Comparison of ENCODE assay signal across 8 mouse cellular contexts in the genomic region with DNA sequence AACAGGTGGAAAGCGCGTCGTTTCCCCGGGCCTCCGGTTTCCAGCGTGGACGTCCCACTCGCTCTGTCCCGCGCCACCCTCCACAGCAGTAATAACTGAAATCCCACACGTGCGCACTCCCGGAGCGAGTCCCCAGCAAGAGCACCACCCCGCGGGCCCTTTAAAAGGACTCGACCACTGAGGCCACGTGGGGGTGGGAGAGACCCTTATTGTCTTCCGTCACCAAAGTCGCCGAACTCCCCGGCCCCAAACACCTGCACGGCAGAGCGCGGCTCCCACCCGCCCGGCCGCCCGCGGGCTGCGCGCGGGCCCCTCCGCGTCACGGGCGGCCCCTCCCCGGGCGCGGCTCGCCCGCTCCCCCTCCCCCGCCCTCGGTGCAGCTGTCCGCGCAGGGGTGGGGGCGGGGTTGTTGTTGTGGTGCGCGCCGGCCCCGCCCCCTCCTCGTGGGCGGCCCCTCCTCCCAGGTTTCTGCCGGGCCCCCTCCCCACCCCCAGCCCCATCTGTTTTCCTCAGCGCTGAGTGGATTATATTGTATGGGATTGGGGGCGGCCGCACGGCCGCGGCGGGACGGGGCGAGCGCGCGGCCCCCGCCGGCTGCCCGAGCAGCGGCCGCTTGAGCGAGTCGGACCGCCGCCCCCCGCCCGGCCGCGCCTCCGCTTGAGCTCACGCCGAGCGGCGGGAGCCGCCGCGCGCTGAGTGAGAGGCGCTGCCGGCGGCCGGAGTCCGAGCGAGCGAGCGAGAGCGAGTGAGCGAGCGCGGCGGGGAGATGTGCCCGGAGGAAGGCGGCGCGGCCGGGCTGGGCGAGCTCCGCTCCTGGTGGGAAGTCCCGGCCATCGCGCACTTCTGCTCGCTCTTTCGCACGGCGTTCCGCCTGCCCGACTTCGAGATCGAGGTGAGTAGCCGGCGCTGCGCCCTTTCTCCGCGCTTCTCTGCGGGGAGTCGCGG. TPM values are rescaled to one million over a fixed set of nuclear protein-coding genes. Genes with fewer than 3 reads are reported as not detected.
DNase-seq lines count a peak whose midpoint lies in the region; ATAC-seq and TF ChIP-seq lines count a peak whose summit lies in the region.

A gene (plus strand): TSS at position 554 of the 945 bp plus-strand sequence.

- TF ChIP-seq POLR2A in ES-Bruce4 (IDR thresholded peaks at IDR 0.05; ENCODE audit: insufficient read depth, low read length), result no peak
- TF ChIP-seq POLR2A in olfactory bulb, adult 2 months (IDR thresholded peaks at IDR 0.05; ENCODE audit: insufficient read depth, low read depth, low read length), result no peak

- H3K27me3 ChIP-seq in ES-Bruce4 (ENCODE audit: control insufficient read depth, insufficient read depth, low read length, poor library complexity, severe bottlenecking), result no peaks in the 10 kb centered on the region
- H3K27me3 ChIP-seq in forebrain, embryonic 13.5 days, result peaks cover 13% of the 10 kb centered on the region; the same call in 1 of the 2 replicates

- TF ChIP-seq CTCF in ES-Bruce4 (IDR thresholded peaks at IDR 0.05; ENCODE audit: low read depth, low read length), result no peak
- TF ChIP-seq CTCF in olfactory bulb, adult 2 months (IDR thresholded peaks at IDR 0.05; ENCODE audit: insufficient read depth, low read depth, low read length), result no peak

- H3K9ac ChIP-seq in ES-Bruce4 (ENCODE audit: low read depth, poor library complexity, severe bottlenecking), result peak within 1 kb of the TSS; percentile 99
- peak within 1 kb of the TSS; percentile 92 for H3K9ac ChIP-seq in forebrain, embryonic 13.5 days

- intact Hi-C loops in heart, postnatal 10 days (cut with DNase I), result loop anchor here (2.0 to 5.0 kb wide), 3 partner anchors 71 to 127 kb away; no protein-coding TSS in a partner anchor

- peak within 1 kb of the TSS; percentile 87 for H3K27ac ChIP-seq in ES-Bruce4 (ENCODE audit: insufficient read depth, low read length)
- H3K27ac ChIP-seq in forebrain, embryonic 13.5 days, result peak within 1 kb of the TSS; percentile 98
- peak within 1 kb of the TSS; percentile 26; the same call in 1 of the 2 replicates for H3K27ac ChIP-seq in olfactory bulb, adult 2 months (ENCODE audit: insufficient read depth, low read depth, low read length)

- peak within 1 kb of the TSS; percentile 98 for H3K4me3 ChIP-seq in ES-Bruce4 (ENCODE audit: low read depth, low read length)
- H3K4me3 ChIP-seq in forebrain, embryonic 13.5 days, result peak within 1 kb of the TSS; percentile 93
- H3K4me3 ChIP-seq in olfactory bulb, adult 2 months (ENCODE audit: insufficient read depth, low read depth, low read length), result peak within 1 kb of the TSS; percentile 81

- H3K9me3 ChIP-seq in ES-Bruce4 (replicated peaks; ENCODE audit: control insufficient read depth, insufficient read depth, low read length, poor library complexity, severe bottlenecking), result no peaks in the 10 kb centered on the region
- H3K9me3 ChIP-seq in forebrain, embryonic 13.5 days (replicated peaks), result no peaks in the 10 kb centered on the region

- peak; percentile 47; the same call in 1 of the 2 replicates for ATAC-seq in cerebellum, adult (ENCODE audit: insufficient number of reproducible peaks, low FRiP score, low TSS enrichment)
- peak; percentile 89 for ATAC-seq in forebrain, embryonic 13.5 days

- TF ChIP-seq EP300 in ES-Bruce4 (IDR thresholded peaks at IDR 0.05; ENCODE audit: insufficient read depth, low read depth, low read length), result no peak

- peak within 1 kb of the TSS; percentile 95 for H3K4me2 ChIP-seq in forebrain, embryonic 13.5 days

- peak; percentile 81 for DNase-seq in heart, postnatal 10 days
- peak; percentile 57 to 79 for DNase-seq in layer of hippocampus, adult 18-20 months (ENCODE audit: low spot score in 2 of 2)
- peak; percentile 73 to 74 for DNase-seq in lung, adult 18-20 months
- DNase-seq in thymus, adult 18-20 months, result peak; percentile 36 to 55

- under 1% methylated on average over 82 of the region's 127 CpGs for WGBS in forebrain, embryonic 13.5 days
- WGBS in olfactory bulb, adult 2 months, result 4% methylated on average over 125 of the region's 127 CpGs

- no peaks in the 10 kb centered on the region for H3K36me3 ChIP-seq in ES-Bruce4 (ENCODE audit: control insufficient read depth, insufficient read depth, low read length, poor library complexity, severe bottlenecking)
- H3K36me3 ChIP-seq in forebrain, embryonic 13.5 days (ENCODE audit: poor library complexity, severe bottlenecking), result no peaks in the 10 kb centered on the region

- peaks cover 1% of the 10 kb centered on the region for H3K4me1 ChIP-seq in ES-Bruce4 (ENCODE audit: control insufficient read depth, insufficient read depth, low read length)
- peaks cover 18% of the 10 kb centered on the region for H3K4me1 ChIP-seq in forebrain, embryonic 13.5 days
- peaks cover 7% of the 10 kb centered on the region; the same call in 1 of the 2 replicates for H3K4me1 ChIP-seq in olfactory bulb, adult 2 months (ENCODE audit: control insufficient read depth, insufficient read depth, low read length)

RNA-seq across cellular contexts. Expression of the gene that starts here (rescaled TPM):
- 73.8 and 77.1 TPM in 2 replicates for polyA plus RNA-seq in ES-Bruce4 (2011; ENCODE audit: insufficient read depth, insufficient read length, low read depth, missing spikeins)
- polyA plus RNA-seq in forebrain, embryonic 13.5 days (2015; fragmentation: Nextera tagmentation; extraction: Ambion mirVana), result 7.1 and 7.3 TPM in 2 replicates
- 10 to 100 TPM; 10.1 to 18.8 TPM for total RNA-seq in heart, postnatal 10 days (2021)
- total RNA-seq in layer of hippocampus, adult 18-20 months (2021), result 10 to 100 TPM; 11.4 to 15.1 TPM
- polyA plus RNA-seq in olfactory bulb, adult 2 months (2012; ENCODE audit: insufficient read depth, insufficient read length, low replicate concordance, missing spikeins), result not detected in 2 replicates

Comparison
In these comparisons a context has a peak if more than half of its experiments do, and no peak if none do; other contexts are left out.
1. Peak in every context shown above with its lines: DNase-seq, ATAC-seq, H3K4me3 ChIP-seq and H3K27ac ChIP-seq.
2. H3K27ac ChIP-seq: peak in every context shown above with its lines; median percentile 98 in forebrain, embryonic 13.5 days; 87 in ES-Bruce4; 26 in olfactory bulb, adult 2 months.